Mouse (Mus musculus) G1E-ER4 (cell line): ENCODE data around the gene Tmem163. TPM values are rescaled to one million over a fixed set of nuclear protein-coding genes. Genes with fewer than 3 reads are reported as not detected.

ENCODE experiments used
- GATA1 ChIP-seq: IDR thresholded peaks from one replicate; pipeline ENCODE4 v1.8.0; 2012; ENCODE audit warnings: low read length, inconsistent platforms
- polyA plus RNA-seq: library from polyadenylated mRNA; stranded (reverse); fragments of >175 nt; gene quantifications from 2 replicates; pipeline ENCODE4 v1.2.3, GENCODE M21; 2012

Tmem163 gene
- polyA plus RNA-seq: not detected in 2 replicates

GRCm38 (mm10) chr1:127679498-127680133 is at the start of gene Tmem163:
Gene Tmem163, minus strand, starts transcription at chr1:127679548.
- no peak for TF ChIP-seq GATA1

- no peak for TF ChIP-seq GATA1
Measured at GRCm38 (mm10) chr1:127729096-127729495, 49.7 kb upstream of the Tmem163 start, which contains the start of gene Acmsd. Gene Acmsd, plus strand, starts transcription at chr1:127729413.

GRCm38 (mm10) chr1:127723596-127723995 is 44.2 kb upstream of the Tmem163 start:
- no peak for TF ChIP-seq GATA1

- no peak for TF ChIP-seq GATA1
Measured at GRCm38 (mm10) chr1:127718290-127718689, 38.9 kb upstream of the Tmem163 start.

- TF ChIP-seq GATA1: no peak
Measured at GRCm38 (mm10) chr1:127716441-127716840, 37.1 kb upstream of the Tmem163 start.

- TF ChIP-seq GATA1: no peak
Measured at GRCm38 (mm10) chr1:127706269-127706668, 26.9 kb upstream of the Tmem163 start.

GRCm38 (mm10) chr1:127702187-127702586 is 22.8 kb upstream of the Tmem163 start:
- no peak for TF ChIP-seq GATA1

GRCm38 (mm10) chr1:127696533-127696932 is 17.2 kb upstream of the Tmem163 start:
- TF ChIP-seq GATA1: no peak

- no peak for TF ChIP-seq GATA1
Measured at GRCm38 (mm10) chr1:127677661-127678580, 1.4 kb downstream of the Tmem163 start.

GRCm38 (mm10) chr1:127677131-127677631 is 2.2 kb downstream of the Tmem163 start:
- TF ChIP-seq GATA1: no peak

GRCm38 (mm10) chr1:127676516-127677099 is 2.7 kb downstream of the Tmem163 start:
- no peak for TF ChIP-seq GATA1

- no peak for TF ChIP-seq GATA1
Measured at GRCm38 (mm10) chr1:127676116-127676515, 3.2 kb downstream of the Tmem163 start.

GRCm38 (mm10) chr1:127675253-127675652 is 4.1 kb downstream of the Tmem163 start:
- no peak for TF ChIP-seq GATA1

- TF ChIP-seq GATA1: no peak
Measured at GRCm38 (mm10) chr1:127673221-127674050, 5.9 kb downstream of the Tmem163 start.

GRCm38 (mm10) chr1:127668161-127668560 is 11.2 kb downstream of the Tmem163 start:
- no peak for TF ChIP-seq GATA1
